Mouse (Mus musculus) liver, embryonic 14.5 days (tissue): ENCODE measurements around the gene Tmbim7. TPM values are rescaled to one million over a fixed set of nuclear protein-coding genes. Genes with fewer than 3 reads are reported as not detected.

Source experiments
- ATAC-seq: fragments of 200-750 bp; cut with Nextera tagmentation; 2 replicates; pipeline ENCODE4 v1.8.0; 2017; ENCODE audit warnings: moderate number of reproducible peaks, mild to moderate bottlenecking, moderate library complexity; ENCODE audit not compliant: insufficient read depth
- DNase-seq, 3 experiments: peaks; one replicate each; pipeline ENCODE4 v3.0.0-alpha.2; 2012 to 2013; ENCODE audit warnings: low read depth in 3 of 3, low spot score in 3 of 3
- H3K27ac ChIP-seq: fragments of 300-500 bp; sonication (generic); 2 replicates; pipeline ENCODE4 v1.5.1; 2014; ENCODE audit warnings: moderate library complexity, mild to moderate bottlenecking, control low read depth, inconsistent platforms
- H3K27me3 ChIP-seq: fragments of 300-500 bp; sonication (generic); 2 replicates; pipeline ENCODE4 v1.6.1; 2014; ENCODE audit warnings: mild to moderate bottlenecking, low read length, moderate library complexity; ENCODE audit not compliant: control insufficient read depth, insufficient read depth
- H3K36me3 ChIP-seq: fragments of 300-500 bp; sonication (generic); replicated peaks from 2 replicates; pipeline ENCODE4 v1.6.1; 2014; ENCODE audit warnings: low read depth; ENCODE audit not compliant: control insufficient read depth, insufficient read depth
- H3K4me1 ChIP-seq, 2 experiments: fragments of 200-500 bp in 1 of 2; fragments of 300-500 bp in 1 of 2; sonication (generic) in 1 of 2; replicated peaks; 2 replicates each; pipeline ENCODE4 v1.6.1; 2012 to 2014; ENCODE audit warnings: antibody characterized with exemption in 1 of 2, inconsistent platforms in 1 of 2, low read length in 1 of 2; ENCODE audit not compliant: control insufficient read depth in 2 of 2, insufficient read depth in 2 of 2
- H3K4me2 ChIP-seq: fragments of 300-500 bp; sonication (generic); 2 replicates; pipeline ENCODE4 v1.6.1; 2014; ENCODE audit warnings: low read depth, mild to moderate bottlenecking, control low read depth, moderate library complexity
- H3K4me3 ChIP-seq, 2 experiments: fragments of 200-500 bp in 1 of 2; fragments of 300-500 bp in 1 of 2; sonication (generic) in 1 of 2; 2 replicates each; pipeline ENCODE4 v1.5.1; 2012 to 2014; ENCODE audit warnings: low read depth in 2 of 2, low read length in 2 of 2, mild to moderate bottlenecking in 2 of 2, control low read depth in 1 of 2, inconsistent platforms in 1 of 2, moderate library complexity in 1 of 2; ENCODE audit not compliant: insufficient read depth in 1 of 2
- H3K9ac ChIP-seq: fragments of 300-500 bp; sonication (generic); replicated peaks from 2 replicates; pipeline ENCODE4 v1.6.1; 2014; ENCODE audit warnings: mild to moderate bottlenecking, control low read depth, moderate library complexity
- H3K9me3 ChIP-seq: fragments of 300-500 bp; sonication (generic); 2 replicates; pipeline ENCODE4 v1.6.1; 2016; ENCODE audit warnings: low read length, mixed read lengths; ENCODE audit not compliant: control insufficient read depth
- CTCF ChIP-seq: IDR thresholded peaks from 2 replicates; pipeline ENCODE4 v1.5.1; 2016; ENCODE audit warnings: antibody characterized with exemption, low read depth, control low read depth
- EP300 ChIP-seq: IDR thresholded peaks from 2 replicates; pipeline ENCODE4 v1.6.1; 2016; ENCODE audit warnings: antibody characterized with exemption, low read depth
- WGBS: fragments of 180-500 bp; shearing (Covaris S2); extraction: QIAGEN DNeasy Blood & Tissue Kit; methylation state at CpG from one replicate; pipeline ENCODE4 v1.1.7; 2014; ENCODE audit not compliant: insufficient replicate concordance; 5-methylcytosine and 5-hydroxymethylcytosine counted together
- polyA plus RNA-seq, 2 experiments: library from polyadenylated mRNA; depleted of rRNA in 1 of 2; stranded (reverse) in 1 of 2; unstranded in 1 of 2; fragments of >200 nt; fragmentation: Nextera tagmentation in 1 of 2; extraction: Ambion mirVana in 1 of 2; gene quantifications; 2 replicates each; pipeline versions ENCODE4 v1.2.1 to v1.2.3; 2012 to 2014

The Tmbim7 gene
- polyA plus RNA-seq, 2 experiments = not detected

GRCm38 (mm10) chr5:3653801-3654200 lies 2.8 kb downstream of the Tmbim7 start:
- Histone ChIP-seq H3K4me1 (peaks cover 0 to 5% of the 10 kb centered on the region in 2 experiments; a peak in 3 of 4 replicates), H3K9ac (no peak overlapping the region), H3K36me3 (no peaks in the 10 kb centered on the region), H3K27ac (no peak overlapping the region), H3K27me3 (no peaks in the 10 kb centered on the region), H3K4me3 (no peak overlapping the region), H3K4me2 (no peak overlapping the region), H3K9me3 (no peaks in the 10 kb centered on the region)
- no peak for DNase-seq
- whole genome bisulfite sequencing = 70% methylated on average over 4 of the region's 4 CpGs
- ATAC-seq = no peak
- TF ChIP-seq EP300 = no peak
- no peak for TF ChIP-seq CTCF

GRCm38 (mm10) chr5:3657085-3657484 lies 6.1 kb downstream of the Tmbim7 start, which contains the start of gene Gatad1:
Gene Gatad1, minus strand, starts transcription at chr5:3657185.
- H3K4me1 ChIP-seq = no peaks in the 10 kb centered on the region
- H3K9me3 ChIP-seq = no peaks in the 10 kb centered on the region
- no peaks in the 10 kb centered on the region for H3K27me3 ChIP-seq
- no peak within 1 kb of the TSS for H3K4me3 ChIP-seq
- 72% methylated on average over 5 of the region's 5 CpGs for WGBS
- no peaks in the 10 kb centered on the region for H3K36me3 ChIP-seq
- H3K4me2 ChIP-seq = no peak within 1 kb of the TSS
- ATAC-seq (no peak), DNase-seq (no peak)
- H3K9ac ChIP-seq = no peak within 1 kb of the TSS
- TF ChIP-seq CTCF (no peak), EP300 (no peak)
- H3K27ac ChIP-seq = no peak within 1 kb of the TSS

- ATAC-seq (no peak), DNase-seq (no peak)
- 68% methylated on average over 2 of the region's 2 CpGs for WGBS
- Histone ChIP-seq H3K4me1 (peaks cover 0 to 7% of the 10 kb centered on the region in 2 experiments; a peak in 2 of 4 replicates), H3K27ac (no peak overlapping the region), H3K27me3 (no peaks in the 10 kb centered on the region), H3K4me2 (no peak overlapping the region), H3K9me3 (no peaks in the 10 kb centered on the region), H3K9ac (no peak overlapping the region), H3K4me3 (no peak overlapping the region), H3K36me3 (no peaks in the 10 kb centered on the region)
- no peak for TF ChIP-seq CTCF
- no peak for TF ChIP-seq EP300
Measured at GRCm38 (mm10) chr5:3665225-3665624, 14.2 kb downstream of the Tmbim7 start.

GRCm38 (mm10) chr5:3666585-3666984 lies 15.6 kb downstream of the Tmbim7 start:
- ATAC-seq (no peak), DNase-seq (no peak)
- no peaks in the 10 kb centered on the region for H3K27me3 ChIP-seq
- no peak overlapping the region for H3K27ac ChIP-seq
- no peak overlapping the region for H3K4me2 ChIP-seq
- peaks cover 0 to 8% of the 10 kb centered on the region in 2 experiments; a peak in 2 of 4 replicates for H3K4me1 ChIP-seq
- H3K9me3 ChIP-seq = no peaks in the 10 kb centered on the region
- H3K4me3 ChIP-seq = no peak overlapping the region
- TF ChIP-seq CTCF (no peak), EP300 (no peak)
- H3K9ac ChIP-seq = no peak overlapping the region
- 49% methylated on average over 12 of the region's 12 CpGs for WGBS
- H3K36me3 ChIP-seq = no peaks in the 10 kb centered on the region

GRCm38 (mm10) chr5:3669938-3670554 lies 19.1 kb downstream of the Tmbim7 start:
- peak; percentile 62 for ATAC-seq
- no peak overlapping the region for H3K4me2 ChIP-seq
- WGBS = 15% methylated on average over 6 of the region's 6 CpGs
- H3K4me3 ChIP-seq = no peak overlapping the region
- TF ChIP-seq EP300 = no peak
- no peak for TF ChIP-seq CTCF
- H3K9ac ChIP-seq = no peak overlapping the region
- no peak for DNase-seq
- no peak overlapping the region for H3K27ac ChIP-seq
- no peaks in the 10 kb centered on the region for H3K9me3 ChIP-seq
- peaks cover 0 to 8% of the 10 kb centered on the region in 2 experiments; a peak in 2 of 4 replicates for H3K4me1 ChIP-seq
- H3K27me3 ChIP-seq = no peaks in the 10 kb centered on the region
- H3K36me3 ChIP-seq = no peaks in the 10 kb centered on the region
